Mouse (Mus musculus): ENCODE results near the gene Gm37240.

DNA sequence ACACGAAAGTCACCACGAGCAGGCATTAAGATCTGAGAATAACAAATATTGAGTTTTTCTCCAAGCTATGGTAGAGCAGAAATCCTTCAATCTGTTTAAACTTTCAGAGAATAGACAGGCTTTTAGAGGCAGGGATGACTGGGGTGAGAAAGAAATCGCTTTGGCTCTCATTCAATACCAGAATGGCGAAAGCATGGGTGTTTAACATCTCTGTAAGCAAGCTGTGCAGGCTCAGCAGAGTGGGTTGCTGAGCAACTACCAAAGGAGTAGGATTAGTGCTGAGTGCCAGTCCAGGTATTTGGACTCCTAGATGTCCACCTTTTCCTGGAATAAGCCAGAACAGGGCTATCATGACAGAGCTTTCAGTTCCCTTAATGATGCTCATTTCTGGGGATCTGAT, 753.8 kb downstream of the Gm37240 start:
- TF ChIP-seq POLR2A (IDR thresholded peaks at IDR 0.05; ENCODE audit: insufficient read depth, low read length) (no peak), EP300 (IDR thresholded peaks at IDR 0.05; ENCODE audit: insufficient read depth, low read depth, low read length) (no peak)

Measured in ES-Bruce4 (cell line).